Mouse (Mus musculus) ES-E14 (cell line): ENCODE data around the gene Grb2.

Experiments used
- CHD2 ChIP-seq: IDR thresholded peaks from 2 replicates; pipeline ENCODE4 v1.6.1; 2014; ENCODE audit warnings: mild to moderate bottlenecking, low read depth, low read length, inconsistent platforms
- HCFC1 ChIP-seq: IDR thresholded peaks from 2 replicates; pipeline ENCODE4 v1.6.1; 2012; ENCODE audit warnings: low read length, inconsistent platforms, borderline replicate concordance; ENCODE audit not compliant: insufficient read depth

DNA sequence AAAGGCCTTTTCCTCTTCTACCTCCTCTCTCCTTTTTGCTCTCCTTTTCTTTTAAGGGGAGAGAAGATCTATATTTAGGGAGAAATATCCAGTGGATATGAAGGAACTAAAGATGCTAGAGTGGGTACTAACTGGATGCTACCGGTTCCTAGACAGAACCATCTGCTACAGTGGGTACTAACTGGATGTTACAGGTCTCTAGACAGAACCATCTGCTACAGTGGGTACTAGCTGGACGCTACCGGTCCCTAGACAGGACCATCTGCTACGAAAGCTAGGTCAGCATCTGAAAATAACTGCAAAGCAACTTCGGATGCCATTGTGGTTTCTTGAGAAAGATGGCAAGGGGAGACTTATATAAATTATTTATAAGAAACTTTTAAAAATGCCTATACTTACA is 41.4 kb upstream of the Grb2 start:
- TF ChIP-seq HCFC1 (no peak), CHD2 (no peak)
